In the genomic region with DNA sequence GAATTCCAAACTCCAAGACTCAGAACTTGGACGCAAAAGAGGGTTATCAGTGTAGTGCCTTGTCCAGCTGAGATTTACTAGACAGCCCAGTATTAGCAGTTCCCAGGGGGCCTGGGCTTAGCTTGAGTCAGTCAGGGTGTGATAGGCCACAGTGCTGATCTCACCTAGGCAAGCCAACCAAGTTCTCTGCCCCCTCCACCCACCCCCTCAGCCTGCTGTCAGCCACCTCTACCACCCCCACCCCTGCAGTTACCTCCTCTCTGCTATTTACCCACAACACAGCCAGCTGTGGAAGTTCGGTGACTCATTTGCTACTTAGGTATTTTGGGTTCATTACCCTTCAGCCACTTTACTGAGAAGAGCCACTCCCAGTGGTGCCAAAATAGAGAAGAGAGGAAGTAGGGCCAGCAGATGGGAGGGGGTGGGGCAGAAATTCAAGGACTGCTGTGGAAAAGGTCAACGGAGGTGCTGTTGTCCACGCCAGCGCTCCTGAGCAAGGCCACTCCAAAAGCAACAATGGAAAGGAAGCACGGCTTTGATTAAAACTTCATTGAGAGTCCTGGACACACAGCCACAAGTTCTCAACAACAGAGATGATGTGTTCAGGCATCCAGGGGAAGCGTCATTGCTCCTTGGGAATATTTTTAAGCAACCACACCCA, we compare ENCODE assay signal across 9 mouse cellular contexts. TPM values are rescaled to one million over a fixed set of nuclear protein-coding genes. Genes with fewer than 3 reads are reported as not detected.
DNase-seq lines count a peak whose midpoint lies in the region; ATAC-seq and TF ChIP-seq lines count a peak whose summit lies in the region.
"Had no signal": no experiment of that assay in that cellular context is flagged by ENCODE, and none has a peak within 500 bp of the region (broad histone marks: within the 10 kb centered on the region; RNA-seq: fewer than 3 reads in every experiment).

No protein-coding gene starts in this region.

- no peak for TF ChIP-seq CTCF in kidney, postnatal 0 days (IDR thresholded peaks at IDR 0.05; ENCODE audit: low read depth)

- H3K4me1 ChIP-seq in kidney, postnatal 0 days (replicated peaks; ENCODE audit: insufficient read depth, low read length) = no peaks in the 10 kb centered on the region; the same call in 1 of the 2 replicates
- no peaks in the 10 kb centered on the region for H3K4me1 ChIP-seq in midbrain, embryonic 11.5 days (ENCODE audit: control insufficient read depth, insufficient read depth, low read length)

- no peaks in the 10 kb centered on the region for H3K36me3 ChIP-seq in kidney, postnatal 0 days (ENCODE audit: insufficient read depth, low read length)
- H3K36me3 ChIP-seq in myocyte (ENCODE audit: control insufficient read depth, insufficient read depth) = no peaks in the 10 kb centered on the region
- no peaks in the 10 kb centered on the region for H3K36me3 ChIP-seq in midbrain, embryonic 11.5 days (ENCODE audit: control insufficient read depth, insufficient read depth, low read length)

- no peak for TF ChIP-seq POLR2A in myocyte (IDR thresholded peaks at IDR 0.05; ENCODE audit: insufficient read length, low read depth)

- no peak overlapping the region for H3K4me2 ChIP-seq in kidney, postnatal 0 days (ENCODE audit: low read length)
- peak overlapping the region; percentile 62 for H3K4me2 ChIP-seq in myocyte (ENCODE audit: low read depth)
- H3K4me2 ChIP-seq in midbrain, embryonic 11.5 days = no peak overlapping the region

- peak; percentile 86 for DNase-seq in 3T3-L1 (ENCODE audit: low read depth, low spot score)
- DNase-seq in Muller cell, postnatal 12 days (ENCODE audit: inconsistent ontology term) = peak; percentile 12
- DNase-seq in heart, adult 11 months = peak; percentile 99
- peak; percentile 59 for DNase-seq in kidney, postnatal 0 days (ENCODE audit: low spot score)
- DNase-seq in right cerebral cortex, postnatal 4 days = no peak
- DNase-seq in midbrain, embryonic 11.5 days (ENCODE audit: low spot score, missing footprints) = no peak

- no peaks in the 10 kb centered on the region for H3K27me3 ChIP-seq in kidney, postnatal 0 days (ENCODE audit: insufficient read depth, low read length)
- H3K27me3 ChIP-seq in myocyte (ENCODE audit: control insufficient read depth, insufficient read depth, insufficient read length) = no peaks in the 10 kb centered on the region
- no peaks in the 10 kb centered on the region for H3K27me3 ChIP-seq in midbrain, embryonic 11.5 days (ENCODE audit: control insufficient read depth, insufficient read depth, low read length)

- 0 out of 2 replicates have a peak overlapping the region, but pooled peaks have one; percentile 19 for H3K27ac ChIP-seq in kidney, postnatal 0 days
- H3K27ac ChIP-seq in midbrain, embryonic 11.5 days (ENCODE audit: low read depth, low read length) = no peak overlapping the region

- no peaks in the 10 kb centered on the region for H3K79me2 ChIP-seq in myocyte (ENCODE audit: control insufficient read depth, insufficient read depth)

- no peak overlapping the region for H3ac ChIP-seq in myocyte (ENCODE audit: control insufficient read depth, insufficient read length)

- no peak; the same call in 1 of the 2 replicates for ATAC-seq in kidney, postnatal 0 days (replicated peaks; ENCODE audit: low FRiP score, low read depth)
- ATAC-seq in frontal cortex, adult (ENCODE audit: low TSS enrichment) = no peak
- no peak for ATAC-seq in midbrain, embryonic 11.5 days (ENCODE audit: low FRiP score)

- H3K9me3 ChIP-seq in kidney, postnatal 0 days (replicated peaks; ENCODE audit: low read length) = no peaks in the 10 kb centered on the region
- H3K9me3 ChIP-seq in midbrain, embryonic 11.5 days (ENCODE audit: control insufficient read depth, low read length) = no peaks in the 10 kb centered on the region

- 39% methylated on average over 7 of the region's 7 CpGs for WGBS in kidney, postnatal 0 days
- WGBS in midbrain, embryonic 11.5 days = 71% methylated on average over 7 of the region's 7 CpGs

- H3K9ac ChIP-seq in kidney, postnatal 0 days (ENCODE audit: low read depth, low read length) = no peak overlapping the region
- H3K9ac ChIP-seq in midbrain, embryonic 11.5 days (ENCODE audit: low read length) = no peak overlapping the region

- H3K4me3 ChIP-seq in kidney, postnatal 0 days (replicated peaks; ENCODE audit: low read depth, low read length) = no peak overlapping the region
- H3K4me3 ChIP-seq in myocyte = no peak overlapping the region
- H3K4me3 ChIP-seq in midbrain, embryonic 11.5 days (ENCODE audit: low read depth, low read length) = no peak overlapping the region

TF ChIP-seq in myocyte, 11 proteins besides CTCF, POLR2A, EP300 and RAD21:
- no peak for TF ChIP-seq POLR2AphosphoS2 (IDR thresholded peaks at IDR 0.05; ENCODE audit: insufficient read length, low read depth)
- TF ChIP-seq USF1 (IDR thresholded peaks at IDR 0.05; ENCODE audit: low read depth) = no peak
- no peak for TF ChIP-seq CEBPB (IDR thresholded peaks at IDR 0.05; ENCODE audit: insufficient read depth, poor library complexity, severe bottlenecking)
- TF ChIP-seq E2F4 (IDR thresholded peaks at IDR 0.05; ENCODE audit: insufficient read depth) = no peak
- no peak for TF ChIP-seq TCF3 (IDR thresholded peaks at IDR 0.05; ENCODE audit: insufficient read length, low read depth)
- TF ChIP-seq SRF (IDR thresholded peaks at IDR 0.05; ENCODE audit: control insufficient read depth, insufficient read length, low read depth) = no peak
- TF ChIP-seq TCF12 (IDR thresholded peaks at IDR 0.05; ENCODE audit: insufficient read depth, poor library complexity, severe bottlenecking) = no peak
- TF ChIP-seq MYOD1 (IDR thresholded peaks at IDR 0.05; ENCODE audit: control insufficient read depth in 1 of 3, insufficient read length in 2 of 3, low read depth in 2 of 3) = peak in 1 of 3 experiments; percentile 50
- TF ChIP-seq REST (IDR thresholded peaks at IDR 0.05; ENCODE audit: insufficient read depth, insufficient read length) = no peak
- peak in 2 of 3 experiments; percentile 1 to 32 for TF ChIP-seq MYOG (IDR thresholded peaks at IDR 0.05; ENCODE audit: control insufficient read depth in 1 of 3, insufficient read depth in 1 of 3, insufficient read length in 2 of 3, low read depth in 2 of 3)
- no peak for TF ChIP-seq MAX (IDR thresholded peaks at IDR 0.05; ENCODE audit: low read depth)

RNA-seq across cellular contexts. Expression of a gene that starts 24.5 kb away (rescaled TPM):
- 111 and 123 TPM in 2 replicates for polyA plus RNA-seq in kidney, postnatal 0 days (2015; fragmentation: Nextera tagmentation; extraction: Ambion mirVana)
- 25.2 TPM for polyA plus RNA-seq in myocyte (2012; fragmentation: generic; extraction: Trizol)
- 87.0 and 91.8 TPM in 2 replicates for polyA plus RNA-seq in midbrain, embryonic 11.5 days (2014; fragmentation: Nextera tagmentation; extraction: Ambion mirVana)

RNA-seq across cellular contexts. Expression of a gene that starts 45.0 kb away (rescaled TPM):
- 0.10 and 0.12 TPM in 2 replicates for polyA plus RNA-seq in kidney, postnatal 0 days (2015; fragmentation: Nextera tagmentation; extraction: Ambion mirVana)
- not detected for polyA plus RNA-seq in myocyte (2012; fragmentation: generic; extraction: Trizol)
- polyA plus RNA-seq in midbrain, embryonic 11.5 days (2014; fragmentation: Nextera tagmentation; extraction: Ambion mirVana) = not detected in 2 replicates
- polyA plus RNA-seq: embryonic facial prominence, embryonic 11.5 days had no signal

RNA-seq across cellular contexts. Expression of a gene that starts 45.1 kb away (rescaled TPM):
- 0.18 TPM in 1 of 2 replicates, not detected in the other for polyA plus RNA-seq in kidney, postnatal 0 days (2015; fragmentation: Nextera tagmentation; extraction: Ambion mirVana)
- 0.48 TPM for polyA plus RNA-seq in myocyte (2012; fragmentation: generic; extraction: Trizol)
- not detected in 2 replicates for polyA plus RNA-seq in midbrain, embryonic 11.5 days (2014; fragmentation: Nextera tagmentation; extraction: Ambion mirVana)
- polyA plus RNA-seq: embryonic facial prominence, embryonic 11.5 days had no signal

Comparison
In these comparisons a context has a peak if more than half of its experiments do, and no peak if none do; other contexts are left out.
1. DNase-seq: peak in 3T3-L1 (single experiment), Muller cell, postnatal 12 days (single experiment), heart, adult 11 months (single experiment) and kidney, postnatal 0 days (single experiment); none in right cerebral cortex, postnatal 4 days (single experiment) and midbrain, embryonic 11.5 days (single experiment).